Mouse (Mus musculus): ENCODE measurements at regions not wholly inside any gene's neighbourhood (a gene's known extent, or its start where the extent isn't known, plus 50 kb on each side); places are given as distances from the start of the nearest gene placed in this dataset.

DNA sequence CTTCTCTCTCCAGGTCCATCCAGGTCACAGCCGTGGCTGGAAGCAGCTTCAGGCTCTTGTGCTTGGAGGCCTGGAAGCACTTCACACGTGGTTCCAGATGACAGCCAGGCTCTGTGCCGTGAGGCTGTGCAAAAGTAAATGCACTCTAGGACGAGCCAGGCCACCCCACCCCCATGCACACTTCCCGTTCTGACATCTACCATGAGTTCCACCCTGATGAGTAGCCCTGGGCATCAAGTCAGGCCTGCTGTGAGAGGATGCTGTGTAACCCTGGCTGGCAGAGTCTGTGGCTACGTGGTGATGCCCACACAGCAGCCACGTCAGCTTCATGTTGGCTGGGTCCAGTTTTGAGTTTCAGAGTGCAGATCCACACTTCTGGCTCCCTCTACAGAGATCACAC lies 202.4 kb upstream of the Sulf2 start:
- DNase-seq (ENCODE audit: low read depth, low spot score): no peak

DNA sequence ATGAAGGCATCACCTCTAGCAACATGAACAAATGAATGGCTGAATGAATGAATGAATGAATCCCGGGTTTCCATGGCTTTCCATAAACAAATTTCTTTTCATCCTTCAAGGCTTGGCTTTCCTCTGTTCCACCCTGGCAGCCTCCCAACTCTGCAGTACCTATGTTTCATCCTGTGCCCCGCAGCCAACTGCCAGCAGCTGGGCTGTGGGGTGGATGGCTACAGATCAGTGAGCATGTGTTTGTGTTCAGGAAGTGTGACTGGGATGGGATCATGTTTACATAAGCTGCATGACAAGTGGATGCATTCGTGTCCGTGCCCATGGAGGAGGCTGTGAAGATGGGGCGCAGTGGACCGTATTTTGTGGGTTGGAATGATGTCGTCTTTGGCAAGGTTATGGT lies 200.5 kb upstream of the Sulf2 start:
- no peak for DNase-seq (ENCODE audit: low read depth, low spot score)

DNA sequence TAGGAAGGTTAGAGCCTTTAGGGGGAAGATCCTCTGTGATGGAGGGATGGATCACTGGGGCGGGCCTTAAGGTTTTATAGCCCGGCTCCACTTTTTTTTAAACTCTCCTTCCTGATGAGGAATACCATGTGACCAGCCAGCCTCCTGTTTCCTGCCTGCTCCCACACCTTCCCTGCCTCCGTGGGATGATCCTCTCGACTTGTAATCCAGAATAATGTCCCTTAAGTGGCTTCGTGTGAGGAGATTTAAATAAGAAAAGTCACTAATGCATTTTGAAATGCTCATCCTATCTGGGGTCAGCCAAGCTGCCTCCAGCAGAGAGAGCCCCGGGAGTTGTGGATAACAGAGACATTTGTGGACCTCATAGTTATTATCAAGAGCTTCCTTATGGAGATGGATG lies 200.0 kb upstream of the Sulf2 start:
- peak; percentile 58 for DNase-seq (ENCODE audit: low read depth, low spot score)

- DNase-seq (ENCODE audit: low read depth, low spot score): no peak
Observed at GRCm38 (mm10) chr2:166354391-166354790, 198.9 kb upstream of the Sulf2 start.

- DNase-seq (ENCODE audit: low read depth, low spot score): no peak
Observed at GRCm38 (mm10) chr2:166353447-166354111, 198.1 kb upstream of the Sulf2 start.

DNA sequence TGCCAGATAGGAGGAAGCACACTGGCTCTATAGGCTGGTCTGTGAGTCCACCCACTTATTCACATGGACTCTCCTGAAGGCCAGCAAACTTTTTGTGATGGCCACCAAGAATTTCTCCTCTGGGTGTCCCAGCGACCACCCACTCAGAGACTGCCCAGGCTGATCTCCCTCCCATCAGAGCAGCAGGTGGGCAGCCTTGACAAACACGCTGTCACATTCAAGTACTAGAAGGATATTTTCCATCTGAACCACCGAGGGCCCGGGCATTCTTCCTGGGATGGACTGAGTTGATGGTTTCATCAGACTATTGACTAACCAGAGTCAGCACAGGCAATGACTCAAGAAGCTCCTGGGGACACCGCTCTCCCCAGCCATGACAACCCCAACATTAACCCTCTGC lies 196.5 kb upstream of the Sulf2 start:
- DNase-seq (ENCODE audit: low read depth, low spot score): no peak

DNA sequence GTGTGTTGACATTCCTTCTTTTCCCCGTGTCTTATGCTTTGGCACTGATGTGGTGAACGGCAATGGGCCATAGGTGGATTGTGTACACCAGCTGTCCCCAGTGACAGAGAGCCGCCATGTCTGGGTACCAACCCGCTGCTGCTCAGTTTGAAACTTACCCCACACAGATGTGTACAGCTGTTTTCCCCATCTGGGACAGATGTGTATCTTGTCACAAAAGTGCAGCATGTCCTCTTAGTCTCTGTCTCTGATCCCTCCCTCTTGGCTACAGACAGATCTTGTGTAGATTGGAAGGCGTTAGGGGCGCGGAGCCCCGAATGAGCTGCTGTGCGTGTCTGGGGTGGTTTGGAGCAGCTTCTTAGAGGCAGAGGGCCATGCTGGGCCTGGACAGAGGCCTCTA lies 196.1 kb upstream of the Sulf2 start:
- no peak for DNase-seq (ENCODE audit: low read depth, low spot score)

- no peak for DNase-seq (ENCODE audit: low read depth, low spot score)
Observed at GRCm38 (mm10) chr2:166348654-166349053, 193.2 kb upstream of the Sulf2 start.

- no peak for DNase-seq (ENCODE audit: low read depth, low spot score)
Observed at GRCm38 (mm10) chr2:166346421-166347182, 191.1 kb upstream of the Sulf2 start.

- DNase-seq (ENCODE audit: low read depth, low spot score): no peak
Observed at GRCm38 (mm10) chr2:166343551-166344340, 188.3 kb upstream of the Sulf2 start.

GRCm38 (mm10) chr2:166342407-166342806 lies 186.9 kb upstream of the Sulf2 start:
- DNase-seq (ENCODE audit: low read depth, low spot score): no peak

DNA sequence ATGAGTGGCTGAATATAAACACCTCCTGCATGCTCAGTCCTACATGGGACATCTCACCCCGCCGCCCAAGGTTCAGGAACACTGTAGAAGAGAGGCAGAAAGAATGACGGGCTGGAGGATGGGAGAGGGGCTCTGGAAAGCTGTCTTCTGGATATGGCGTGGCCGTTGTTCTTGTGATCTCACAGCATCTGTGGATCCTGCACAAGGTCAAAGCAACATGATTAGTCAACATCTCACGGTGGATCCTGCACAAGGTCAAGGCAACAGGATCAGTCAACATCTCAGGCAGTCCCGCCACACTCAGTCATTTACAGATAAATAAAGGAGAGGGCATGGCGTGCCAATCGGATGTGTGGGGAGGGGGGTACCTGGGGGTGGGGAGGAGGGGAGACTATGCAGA lies 184.7 kb upstream of the Sulf2 start:
- DNase-seq (ENCODE audit: low read depth, low spot score): no peak

- peak; percentile 62 for DNase-seq (ENCODE audit: low read depth, low spot score)
Observed at GRCm38 (mm10) chr2:166339427-166339826, 184.0 kb upstream of the Sulf2 start.

GRCm38 (mm10) chr2:166338396-166339085 lies 183.1 kb upstream of the Sulf2 start:
- DNase-seq (ENCODE audit: low read depth, low spot score): no peak

DNA sequence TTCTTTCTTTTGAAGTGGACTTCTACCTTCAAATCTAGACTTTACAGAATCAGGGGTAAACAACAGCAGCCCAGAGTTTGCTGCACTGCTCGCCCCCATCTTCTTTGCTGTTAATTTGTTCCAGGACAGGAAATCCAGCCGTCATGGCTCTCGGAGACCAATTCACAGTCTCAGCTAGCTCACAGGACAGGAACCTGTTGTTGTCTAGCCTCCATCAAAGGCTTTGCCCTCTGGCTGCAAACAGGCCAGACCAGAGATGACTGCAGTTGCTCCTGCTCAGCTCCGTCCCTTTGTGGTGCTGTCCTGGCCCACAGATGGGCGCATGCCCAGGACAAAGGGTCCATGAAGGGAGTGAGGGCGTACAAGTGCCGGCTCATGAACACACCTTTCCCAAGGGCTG lies 182.2 kb upstream of the Sulf2 start:
- no peak for DNase-seq (ENCODE audit: low read depth, low spot score)

GRCm38 (mm10) chr2:166335702-166336101 lies 180.2 kb upstream of the Sulf2 start:
- DNase-seq (ENCODE audit: low read depth, low spot score): no peak

DNA sequence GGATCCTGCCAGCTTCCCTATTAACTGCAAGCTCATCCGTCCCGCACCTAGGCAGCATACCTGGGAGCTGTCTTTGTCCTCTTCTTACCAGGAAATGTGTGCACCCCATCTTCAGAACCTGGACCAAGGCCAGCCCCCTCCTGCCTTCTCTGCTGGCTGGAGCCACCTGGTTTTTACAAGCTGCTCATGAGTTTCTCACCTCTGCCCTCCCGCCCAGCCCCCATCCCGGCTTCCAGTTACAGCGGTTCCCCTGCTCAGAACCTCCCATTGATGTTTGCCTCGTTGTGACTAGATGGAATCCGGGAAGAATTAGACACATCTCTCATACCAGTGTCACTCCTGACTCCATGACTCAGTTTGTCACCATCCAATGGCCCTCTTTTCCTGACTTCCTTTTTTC lies 179.1 kb upstream of the Sulf2 start:
- DNase-seq (ENCODE audit: low read depth, low spot score): no peak

GRCm38 (mm10) chr2:166333818-166334217 lies 178.4 kb upstream of the Sulf2 start:
- DNase-seq (ENCODE audit: low read depth, low spot score): no peak

DNA sequence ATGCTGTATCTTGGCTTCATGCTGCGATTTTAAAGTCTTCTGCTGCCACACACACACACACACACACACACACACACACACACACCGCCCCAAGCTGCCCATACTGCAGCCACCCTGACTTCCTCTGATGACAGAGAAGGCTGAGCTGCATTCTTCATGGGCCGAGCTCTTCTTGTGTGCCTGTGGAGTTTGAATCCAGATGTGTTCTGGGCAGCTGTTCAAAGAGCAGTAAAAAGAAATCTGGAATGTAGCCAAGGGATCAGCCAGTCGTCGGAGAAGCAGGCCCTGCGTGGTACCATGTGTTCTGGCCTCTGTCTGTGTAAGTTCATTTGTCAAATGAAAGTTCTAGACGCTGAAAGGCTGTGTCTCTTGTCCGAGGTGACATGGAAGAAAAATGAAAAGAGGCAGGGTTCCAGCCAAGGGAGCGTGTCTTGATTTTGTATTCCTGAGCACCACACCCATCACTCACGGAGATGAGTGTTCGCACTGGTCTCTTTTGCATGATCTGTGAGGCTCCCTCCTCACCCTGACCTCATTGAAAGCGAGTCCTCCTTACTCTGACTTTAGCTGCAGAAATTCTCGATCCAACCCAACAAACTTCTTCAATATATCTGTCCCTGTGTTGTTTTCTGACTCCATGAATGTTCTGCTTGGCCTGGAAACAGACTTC lies 177.4 kb upstream of the Sulf2 start:
- no peak for DNase-seq (ENCODE audit: low read depth, low spot score)

DNA sequence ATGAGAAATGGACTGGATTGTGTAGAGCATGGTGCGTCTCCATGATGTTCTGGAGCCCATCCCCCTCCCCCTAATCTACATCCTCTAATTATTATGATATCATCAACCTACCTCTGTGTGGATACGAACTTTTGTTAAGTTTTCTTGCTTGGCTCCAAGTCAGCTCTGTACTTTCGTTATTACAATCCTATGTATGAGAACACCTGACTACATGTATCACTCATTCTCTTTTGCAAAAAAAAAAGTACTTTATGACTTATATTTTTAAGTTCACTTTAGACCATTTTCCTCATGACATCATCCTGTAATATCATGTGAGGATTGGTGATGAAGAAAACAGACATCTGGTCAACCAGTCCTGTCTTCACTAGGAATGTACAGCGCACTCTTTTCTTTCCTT lies 175.7 kb upstream of the Sulf2 start:
- no peak for DNase-seq (ENCODE audit: low read depth, low spot score)

- DNase-seq (ENCODE audit: low read depth, low spot score): no peak
Observed at GRCm38 (mm10) chr2:166330364-166330763, 174.9 kb upstream of the Sulf2 start.

Measured in R1 (cell line).